Mouse (Mus musculus): ENCODE results near the gene Dip2a.

The Dip2a gene

DNA sequence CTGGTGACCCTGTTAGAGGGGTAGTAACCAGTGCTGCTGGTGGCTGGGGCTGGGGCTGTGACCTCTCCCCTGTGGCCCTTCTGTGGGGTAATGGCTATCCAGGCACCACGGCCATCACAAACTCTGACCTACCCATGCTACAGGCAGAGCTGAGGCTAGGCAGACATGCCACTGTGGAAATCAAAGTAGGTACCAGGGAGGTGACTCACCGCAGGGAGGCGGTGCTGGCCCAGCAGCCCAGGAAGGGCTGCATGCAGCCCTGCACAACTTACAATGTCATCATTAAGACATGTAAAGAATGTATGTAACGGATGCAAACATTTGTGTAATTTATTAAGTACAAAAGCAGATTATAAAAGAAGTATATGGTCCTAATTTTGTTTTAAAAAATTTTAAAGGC is 82.7 kb downstream of the Dip2a start:
- no peak for TF ChIP-seq GATA4 (IDR thresholded peaks at IDR 0.05; ENCODE audit: insufficient replicate concordance, low read length)

DNA sequence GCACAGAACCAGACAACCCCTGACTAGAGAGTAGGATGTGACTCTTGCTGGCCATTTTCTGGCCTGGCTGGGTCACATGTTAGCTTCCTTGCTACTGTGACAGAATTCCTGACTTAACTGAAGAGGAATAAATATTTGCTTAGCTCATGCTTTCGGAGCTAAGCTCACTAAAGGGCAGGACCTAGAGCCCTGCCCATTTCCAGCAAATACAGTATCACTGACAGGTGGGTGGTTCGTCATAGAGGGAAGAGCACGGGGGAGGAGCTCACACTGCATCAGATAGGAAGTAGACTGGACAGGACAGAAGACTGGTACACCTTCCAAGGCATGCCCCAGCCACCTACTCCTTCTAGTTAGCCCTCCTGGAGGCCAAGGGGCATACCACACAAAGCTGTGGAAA is 83.6 kb downstream of the Dip2a start:
- TF ChIP-seq GATA4 (IDR thresholded peaks at IDR 0.05; ENCODE audit: insufficient replicate concordance, low read length): no peak

DNA sequence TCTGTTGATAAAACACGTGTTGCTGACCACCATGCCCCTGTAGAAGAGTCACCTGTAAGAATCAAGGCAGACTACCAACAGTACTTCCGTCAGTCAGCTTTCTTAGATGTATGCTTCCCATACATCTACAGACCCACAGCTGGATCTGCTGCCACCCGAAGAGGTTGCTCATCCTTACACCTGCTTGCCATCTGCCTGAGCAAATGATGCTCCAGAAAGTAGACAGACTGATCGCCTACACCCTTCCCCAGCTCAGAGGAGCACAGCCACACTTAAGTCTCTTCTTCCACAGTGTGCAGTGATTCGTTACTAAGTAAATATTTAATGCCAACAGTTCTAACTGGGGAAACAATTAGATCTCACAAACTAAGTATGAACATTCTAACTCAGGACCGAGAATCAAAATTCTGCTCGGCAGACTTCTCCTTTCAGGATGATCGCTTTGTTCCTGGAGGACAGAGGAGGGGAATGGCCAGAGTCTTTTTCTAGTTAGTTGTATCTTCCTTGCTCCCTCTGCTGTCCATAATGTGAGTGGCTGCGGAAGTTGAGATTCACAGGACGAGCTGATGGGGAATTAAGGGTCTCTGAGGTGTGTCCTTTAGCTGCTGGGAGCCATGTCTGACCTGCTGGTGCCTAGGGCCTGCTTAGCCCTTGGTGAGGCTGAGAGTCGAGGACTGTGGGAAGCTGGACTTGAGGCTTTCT is 84.6 kb downstream of the Dip2a start:
- no peak for TF ChIP-seq GATA4 (IDR thresholded peaks at IDR 0.05; ENCODE audit: insufficient replicate concordance, low read length)

DNA sequence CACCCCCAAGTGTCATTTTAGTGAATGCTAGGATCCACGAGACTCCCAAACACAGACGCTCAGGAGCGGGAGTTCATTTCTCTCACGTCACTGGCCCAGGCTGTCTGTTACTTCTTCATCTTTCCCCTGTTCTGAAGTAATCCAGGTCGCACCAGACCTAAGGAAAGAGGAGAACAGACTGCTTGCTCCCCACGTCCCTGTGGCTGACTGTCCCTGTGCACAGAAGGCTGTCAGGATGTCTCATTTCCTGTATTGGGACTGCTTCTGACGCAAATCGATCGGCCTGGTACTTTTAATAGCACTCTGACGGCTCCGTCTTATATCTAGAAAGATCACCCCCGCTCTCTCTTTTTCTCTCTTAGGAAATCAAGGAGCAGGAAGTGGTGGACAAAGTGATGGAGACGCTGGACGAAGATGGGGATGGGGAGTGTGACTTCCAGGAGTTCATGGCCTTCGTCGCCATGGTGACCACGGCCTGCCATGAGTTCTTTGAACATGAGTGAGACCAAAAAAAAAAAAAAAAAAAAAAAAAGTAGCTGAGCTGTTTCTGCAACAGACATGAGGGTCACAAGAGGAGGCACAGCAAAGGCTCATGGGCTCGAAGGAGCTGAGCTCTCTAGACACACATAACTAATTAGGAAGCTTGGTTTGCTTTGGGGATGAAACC is 85.4 kb downstream of the Dip2a start:
- TF ChIP-seq GATA4 (IDR thresholded peaks at IDR 0.05; ENCODE audit: insufficient replicate concordance, low read length): no peak

DNA sequence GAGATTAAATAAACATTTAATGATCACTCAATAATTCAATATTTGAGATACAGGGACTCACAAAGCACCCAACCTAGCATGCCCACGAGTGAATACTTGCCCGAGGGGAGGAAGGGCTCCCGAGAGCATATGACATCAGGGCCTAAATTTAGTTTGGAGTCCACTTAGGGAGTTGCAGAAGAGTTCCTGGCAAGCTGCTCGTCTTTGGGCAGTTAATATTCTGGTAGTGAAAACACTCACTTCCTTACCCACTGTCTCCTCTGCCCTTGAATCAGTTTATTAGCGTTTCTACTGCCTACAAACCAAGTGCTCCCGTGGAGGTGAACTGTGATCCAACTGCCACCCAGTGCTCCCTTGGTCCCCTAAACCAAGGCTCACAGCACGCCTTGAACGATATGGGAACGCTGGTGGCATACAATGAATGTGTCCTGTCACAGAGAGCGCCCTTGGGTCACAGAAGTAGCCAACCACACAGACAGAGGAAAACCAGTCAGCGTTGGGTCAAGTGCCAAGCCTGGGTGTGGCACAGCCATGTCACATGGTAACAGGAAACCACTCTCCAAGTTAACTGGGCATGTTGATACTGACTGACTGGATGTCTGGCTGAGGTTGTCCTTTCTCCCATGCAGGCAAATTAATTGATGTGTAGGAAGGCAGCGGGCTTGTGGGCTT is 87.2 kb downstream of the Dip2a start:
- no peak for TF ChIP-seq GATA4 (IDR thresholded peaks at IDR 0.05; ENCODE audit: insufficient replicate concordance, low read length)

DNA sequence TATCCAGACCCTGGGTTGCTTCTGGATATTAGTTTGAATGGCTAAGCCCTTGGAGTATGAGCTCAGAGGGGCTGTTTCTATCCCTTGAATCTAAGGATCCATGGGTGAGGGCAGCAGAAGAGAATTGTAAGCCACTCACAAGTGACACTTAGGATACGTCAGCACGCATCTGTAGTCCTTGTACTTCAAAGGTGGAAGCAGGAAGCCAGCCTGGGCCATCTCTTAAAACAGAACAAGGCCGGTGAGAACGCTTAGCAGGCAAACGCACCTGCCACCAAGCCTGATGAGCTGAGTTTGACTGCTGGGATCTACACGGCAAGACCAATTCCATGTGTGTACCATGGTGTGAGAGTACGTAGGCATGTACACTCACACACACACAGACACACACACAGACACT is 87.9 kb downstream of the Dip2a start:
- TF ChIP-seq GATA4 (IDR thresholded peaks at IDR 0.05; ENCODE audit: insufficient replicate concordance, low read length): no peak

DNA sequence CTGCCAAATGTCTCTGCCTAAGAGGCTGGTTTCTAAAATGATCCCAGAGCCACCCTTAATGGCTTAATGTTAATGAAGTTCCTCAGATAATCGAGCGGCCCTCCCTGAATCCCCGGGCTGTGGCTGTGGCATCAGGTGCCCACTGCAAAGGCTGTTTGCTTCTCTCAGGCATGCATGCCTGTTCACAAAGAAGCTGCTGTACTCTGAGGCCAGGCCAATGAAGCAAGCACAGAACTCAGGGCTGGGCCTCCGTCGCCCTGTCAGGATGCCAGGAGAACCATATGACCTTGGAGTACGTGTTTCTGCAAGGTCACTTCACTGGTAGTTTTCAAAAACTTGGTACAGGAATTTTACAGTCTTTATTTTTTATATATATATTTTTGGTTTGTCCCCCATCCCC is 89.5 kb downstream of the Dip2a start:
- TF ChIP-seq GATA4 (IDR thresholded peaks at IDR 0.05; ENCODE audit: insufficient replicate concordance, low read length): no peak

DNA sequence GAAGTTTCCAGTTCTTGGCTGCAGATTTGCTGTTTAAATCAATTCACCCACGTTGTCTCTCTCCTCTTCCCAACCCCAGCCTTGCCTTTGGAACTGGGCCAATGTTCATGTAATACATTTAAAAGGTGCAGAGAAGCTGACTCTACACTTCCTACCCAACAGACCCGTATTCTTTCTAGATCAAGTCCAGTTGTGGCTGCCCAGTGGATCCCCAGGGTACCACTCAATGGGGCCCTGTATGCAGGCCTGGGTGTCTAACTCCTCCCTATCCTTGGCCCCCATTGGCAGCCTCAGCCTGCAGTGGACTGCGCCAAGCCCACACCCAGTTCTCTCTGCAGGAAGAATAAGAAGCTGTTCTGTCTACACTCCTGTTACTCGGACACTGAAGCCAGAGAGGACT is 91.6 kb downstream of the Dip2a start, which contains the start of gene S100b:
S100b (plus strand) TSS at position 318 of the 400 bp plus-strand sequence.
- no peak for TF ChIP-seq GATA4 (IDR thresholded peaks at IDR 0.05; ENCODE audit: insufficient replicate concordance, low read length)

DNA sequence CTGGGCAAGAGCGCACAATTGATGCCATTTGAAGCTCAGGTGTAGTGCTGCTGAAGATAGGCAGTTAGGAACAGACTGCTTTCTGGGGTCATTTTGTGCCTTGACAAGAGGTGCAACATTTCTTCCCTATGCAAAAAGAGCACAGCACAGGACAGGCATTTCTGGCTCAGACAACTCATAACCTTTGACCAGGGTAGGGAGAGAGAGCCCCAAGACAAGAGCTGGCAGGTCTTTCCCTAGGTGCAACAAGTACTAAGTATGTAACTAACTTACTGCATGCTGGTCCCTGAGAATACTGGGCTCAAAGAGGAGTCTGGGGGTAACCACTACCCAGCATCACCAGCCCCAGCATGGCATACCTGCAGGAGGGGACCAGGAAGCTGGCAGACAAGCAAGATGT is 92.0 kb downstream of the Dip2a start:
- TF ChIP-seq GATA4 (IDR thresholded peaks at IDR 0.05; ENCODE audit: insufficient replicate concordance, low read length): no peak

DNA sequence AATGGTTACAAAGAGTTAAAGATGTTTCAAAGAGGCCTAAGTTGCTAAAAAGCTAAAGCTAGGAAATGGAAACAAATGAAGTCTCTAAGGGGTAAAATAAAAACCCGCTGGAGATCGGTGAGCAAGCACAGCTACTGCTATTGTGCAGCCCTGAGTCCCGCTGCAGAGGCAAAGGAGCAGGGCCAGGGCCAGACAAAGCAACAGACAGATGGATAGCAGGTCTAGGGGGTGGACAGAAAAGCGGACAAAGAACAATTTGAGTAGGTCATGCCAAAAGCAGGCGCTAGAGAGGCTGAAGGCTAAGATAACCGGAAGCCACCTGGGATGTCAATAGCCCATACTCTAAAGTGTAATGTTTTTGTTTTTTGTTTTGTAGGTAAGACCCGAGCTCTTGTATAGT is 94.2 kb downstream of the Dip2a start:
- TF ChIP-seq GATA4 (IDR thresholded peaks at IDR 0.05; ENCODE audit: insufficient replicate concordance, low read length): no peak

DNA sequence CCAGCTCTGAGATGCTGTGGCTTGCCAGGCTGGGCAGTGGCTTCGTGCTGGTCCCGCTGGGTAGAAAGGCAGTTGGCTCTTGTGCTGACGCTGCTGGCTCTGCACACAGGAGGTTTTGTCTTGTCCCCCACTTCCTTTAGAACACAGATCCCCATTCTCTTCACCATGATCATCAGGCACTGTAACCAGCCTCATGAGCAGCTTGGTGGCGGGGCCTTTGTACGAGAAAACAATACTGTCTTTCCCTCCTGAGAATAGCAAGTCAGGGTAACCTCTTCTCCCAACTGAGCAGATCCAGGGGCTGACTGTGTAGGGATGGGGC is 96.5 kb downstream of the Dip2a start:
- no peak for TF ChIP-seq GATA4 (IDR thresholded peaks at IDR 0.05; ENCODE audit: insufficient replicate concordance, low read length)

DNA sequence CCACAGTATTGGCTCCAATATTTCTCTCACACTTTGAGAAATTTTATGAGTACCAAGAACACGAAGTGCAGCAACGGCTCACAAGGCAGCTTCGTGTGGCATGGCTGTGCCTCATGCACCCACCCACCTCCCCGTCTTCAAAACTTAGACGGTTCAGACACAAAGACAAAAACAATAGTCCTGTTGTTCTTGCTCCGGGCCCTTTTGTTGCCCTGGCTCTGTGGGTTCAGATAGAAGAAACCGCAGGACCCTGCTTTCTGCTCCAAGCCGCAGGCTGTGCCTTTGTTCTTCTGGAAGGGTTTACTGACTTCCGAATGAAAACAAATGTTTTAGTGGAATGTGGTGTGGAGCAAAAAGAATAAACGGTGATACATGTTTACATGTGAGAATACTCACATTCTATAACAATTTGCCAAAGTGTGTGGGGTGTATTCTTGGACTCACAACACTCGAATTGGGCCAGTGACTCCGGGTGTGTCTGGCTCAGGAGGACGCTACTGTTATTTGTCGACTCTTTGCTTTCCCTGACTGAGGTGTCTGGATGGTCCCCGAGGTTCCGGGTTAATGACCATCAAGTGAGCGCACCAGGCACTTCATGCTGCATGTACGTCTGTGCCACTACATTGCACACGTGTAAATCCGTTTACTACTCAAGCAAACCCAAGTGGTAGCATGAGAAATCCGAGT is 97.0 kb downstream of the Dip2a start:
- no peak for TF ChIP-seq GATA4 (IDR thresholded peaks at IDR 0.05; ENCODE audit: insufficient replicate concordance, low read length)

DNA sequence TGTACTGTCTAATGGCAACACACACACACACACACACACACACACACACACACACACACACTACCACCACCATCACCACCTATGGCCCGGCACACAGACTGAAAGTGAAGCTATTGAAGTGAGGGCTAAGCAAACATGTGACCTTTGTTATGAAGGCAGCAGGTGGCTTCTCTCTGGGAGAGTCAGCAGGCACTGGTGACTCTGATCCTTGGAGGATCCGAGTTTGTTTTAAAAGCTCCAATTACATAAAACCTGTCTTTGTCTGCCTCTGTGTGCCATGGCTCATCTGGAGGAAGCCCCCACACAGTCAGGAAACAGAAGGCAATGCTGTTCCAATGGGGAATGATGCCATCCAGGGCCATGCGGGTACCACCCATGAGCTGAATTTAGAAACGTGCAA is 98.5 kb downstream of the Dip2a start:
- no peak for TF ChIP-seq GATA4 (IDR thresholded peaks at IDR 0.05; ENCODE audit: insufficient replicate concordance, low read length)

DNA sequence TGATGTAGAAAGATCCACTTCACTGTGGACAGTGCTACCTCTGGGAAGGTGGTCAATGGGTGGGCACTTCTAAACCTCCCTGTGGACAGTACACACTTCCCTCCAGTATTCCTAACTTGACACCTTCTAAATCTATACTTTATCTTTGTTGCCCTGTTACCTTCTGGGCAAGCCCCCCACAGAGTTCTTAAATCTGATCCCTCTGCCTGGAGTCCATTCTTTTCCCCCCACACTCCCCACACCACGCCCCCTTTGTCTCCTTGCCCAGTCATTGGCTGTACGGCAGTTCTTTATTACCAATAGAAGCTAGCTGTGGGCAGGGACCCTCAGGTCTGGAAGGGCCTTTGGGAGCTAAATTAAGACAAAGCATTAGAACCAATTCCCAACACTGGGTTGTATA is 100.0 kb downstream of the Dip2a start:
- TF ChIP-seq GATA4 (IDR thresholded peaks at IDR 0.05; ENCODE audit: insufficient replicate concordance, low read length): no peak

DNA sequence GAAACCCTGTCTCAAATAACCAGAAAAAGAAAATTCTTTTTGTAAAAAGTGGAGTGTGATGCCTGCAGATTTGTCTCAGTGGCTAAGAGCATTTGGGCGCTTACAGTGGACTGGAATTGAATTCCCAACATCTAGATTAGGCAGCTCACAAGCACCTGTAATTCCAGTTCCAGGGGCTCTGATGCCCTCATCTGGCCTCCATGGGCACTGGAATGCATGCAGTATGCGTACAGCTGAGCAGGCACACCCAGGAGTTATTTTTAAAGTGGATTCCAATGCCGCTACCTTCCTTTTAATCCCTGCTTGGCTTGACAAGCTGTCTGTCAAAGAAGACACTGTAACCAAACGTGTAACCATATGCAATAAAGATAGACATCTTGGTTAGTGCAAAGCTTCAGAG is 105.7 kb downstream of the Dip2a start:
- TF ChIP-seq GATA4 (IDR thresholded peaks at IDR 0.05; ENCODE audit: insufficient replicate concordance, low read length): no peak
